Mouse (Mus musculus) embryo, embryonic 11.5 days (tissue): Measurements from ENCODE around the gene Pdzd2.

Experiments used
- DNase-seq: peaks from one replicate; pipeline ENCODE4 v3.0.0-alpha.2; 2012; ENCODE audit warnings: low read depth, low spot score

Gene Pdzd2

GRCm38 (mm10) chr15:12481261-12481660, 258.5 kb downstream of the Pdzd2 start:
- no peak for DNase-seq

GRCm38 (mm10) chr15:12480369-12480768, 259.4 kb downstream of the Pdzd2 start:
- no peak for DNase-seq

GRCm38 (mm10) chr15:12479326-12479725, 260.4 kb downstream of the Pdzd2 start:
- no peak for DNase-seq

GRCm38 (mm10) chr15:12473596-12473995, 266.1 kb downstream of the Pdzd2 start:
- no peak for DNase-seq

GRCm38 (mm10) chr15:12472646-12473045, 267.1 kb downstream of the Pdzd2 start:
- no peak for DNase-seq

- no peak for DNase-seq
Observed at GRCm38 (mm10) chr15:12470900-12471838, 268.6 kb downstream of the Pdzd2 start.

- no peak for DNase-seq
Observed at GRCm38 (mm10) chr15:12468625-12469024, 271.1 kb downstream of the Pdzd2 start.

- no peak for DNase-seq
Observed at GRCm38 (mm10) chr15:12465748-12466147, 274.0 kb downstream of the Pdzd2 start.

GRCm38 (mm10) chr15:12456808-12457207, 282.9 kb downstream of the Pdzd2 start:
- DNase-seq = peak; percentile 29

- DNase-seq = no peak
Observed at GRCm38 (mm10) chr15:12453343-12453742, 286.4 kb downstream of the Pdzd2 start.

GRCm38 (mm10) chr15:12452141-12452995, 287.4 kb downstream of the Pdzd2 start:
- no peak for DNase-seq

GRCm38 (mm10) chr15:12451448-12451847, 288.3 kb downstream of the Pdzd2 start:
- no peak for DNase-seq

- DNase-seq = no peak
Observed at GRCm38 (mm10) chr15:12450790-12451189, 288.9 kb downstream of the Pdzd2 start.

GRCm38 (mm10) chr15:12449321-12449720, 290.4 kb downstream of the Pdzd2 start:
- no peak for DNase-seq

GRCm38 (mm10) chr15:12447021-12447434, 292.7 kb downstream of the Pdzd2 start:
- no peak for DNase-seq

GRCm38 (mm10) chr15:12444551-12444950, 295.2 kb downstream of the Pdzd2 start:
- DNase-seq = no peak

GRCm38 (mm10) chr15:12439351-12439751, 300.4 kb downstream of the Pdzd2 start:
- DNase-seq = no peak

GRCm38 (mm10) chr15:12438691-12439090, 301.0 kb downstream of the Pdzd2 start:
- DNase-seq = no peak

- DNase-seq = no peak
Observed at GRCm38 (mm10) chr15:12438081-12438480, 301.6 kb downstream of the Pdzd2 start.

- DNase-seq = no peak
Observed at GRCm38 (mm10) chr15:12435910-12436309, 303.8 kb downstream of the Pdzd2 start.

GRCm38 (mm10) chr15:12433893-12434599, 305.7 kb downstream of the Pdzd2 start:
- DNase-seq = no peak

GRCm38 (mm10) chr15:12432879-12433278, 306.8 kb downstream of the Pdzd2 start:
- no peak for DNase-seq
